Mouse (Mus musculus): ENCODE measurements at regions not wholly inside any gene's neighbourhood (a gene's known extent, or its start where the extent isn't known, plus 50 kb on each side); places are given as distances from the start of the nearest gene placed in this dataset.

DNA sequence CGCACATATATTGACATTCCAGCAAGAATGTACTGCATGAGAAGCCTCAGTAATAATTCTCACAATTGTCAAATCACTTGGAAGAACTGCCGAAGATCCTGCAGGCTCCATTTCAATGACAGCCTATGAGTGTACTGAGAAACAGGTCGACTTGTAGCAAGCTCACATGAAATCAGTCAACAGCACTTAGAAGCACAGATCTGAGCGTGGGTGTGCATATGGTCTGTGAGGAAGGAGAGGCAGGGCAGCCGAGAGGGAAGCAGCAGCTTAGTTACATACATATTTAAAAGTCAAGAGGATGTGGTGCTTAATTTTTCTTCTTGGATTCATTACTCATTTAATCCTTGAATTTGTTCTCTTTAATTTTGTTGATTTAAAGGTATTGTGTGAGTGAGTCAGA, 967.4 kb upstream of the Epha7 start:
- DNase-seq (ENCODE audit: low read depth, low spot score), result no peak

GRCm38 (mm10) chr4:27846106-27846622, 966.8 kb upstream of the Epha7 start:
- no peak for DNase-seq (ENCODE audit: low read depth, low spot score)

DNA sequence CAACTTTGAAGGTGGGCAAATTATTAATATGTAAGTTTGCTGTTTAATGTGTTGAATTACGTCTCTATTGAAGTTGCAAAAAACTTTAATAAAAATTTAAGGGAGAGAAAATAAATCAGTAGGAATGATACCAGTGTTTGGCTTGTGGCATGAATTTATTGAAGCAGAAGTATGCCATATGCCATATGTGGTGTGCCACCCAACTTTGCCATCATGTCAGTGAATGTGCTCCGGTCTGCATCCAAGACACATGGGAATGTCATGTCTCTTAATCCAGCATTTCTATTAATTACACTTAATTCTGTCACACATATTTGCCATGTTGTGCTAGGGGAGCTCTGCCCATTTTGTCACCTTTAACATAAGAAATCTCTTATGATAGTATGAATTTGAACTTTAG, 956.8 kb upstream of the Epha7 start:
- DNase-seq (ENCODE audit: low read depth, low spot score), result no peak

GRCm38 (mm10) chr4:27887262-27887954, 925.5 kb upstream of the Epha7 start:
- DNase-seq (ENCODE audit: low read depth, low spot score), result peak; percentile 8

DNA sequence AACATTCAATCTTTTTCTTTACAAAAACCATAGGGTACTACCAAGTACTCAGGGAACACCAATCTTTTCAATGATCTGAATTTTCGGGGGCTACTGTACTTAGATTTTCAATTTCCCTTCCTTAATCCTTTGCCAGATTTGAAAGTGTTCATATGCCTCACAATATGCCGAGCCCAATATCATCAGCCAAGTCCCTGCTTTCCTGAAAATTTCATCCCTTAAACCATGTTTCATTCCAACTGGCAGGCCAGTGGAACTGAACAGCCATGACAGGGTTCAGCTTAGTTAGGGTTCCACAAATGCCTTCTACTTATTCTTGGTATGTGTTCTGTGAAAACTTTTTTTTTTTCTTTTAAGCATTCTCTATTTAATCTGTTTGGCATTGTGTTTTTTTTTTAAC, 916.5 kb upstream of the Epha7 start:
- no peak for DNase-seq (ENCODE audit: low read depth, low spot score)

GRCm38 (mm10) chr4:27945351-27945750, 867.6 kb upstream of the Epha7 start:
- DNase-seq (ENCODE audit: low read depth, low spot score), result no peak

DNA sequence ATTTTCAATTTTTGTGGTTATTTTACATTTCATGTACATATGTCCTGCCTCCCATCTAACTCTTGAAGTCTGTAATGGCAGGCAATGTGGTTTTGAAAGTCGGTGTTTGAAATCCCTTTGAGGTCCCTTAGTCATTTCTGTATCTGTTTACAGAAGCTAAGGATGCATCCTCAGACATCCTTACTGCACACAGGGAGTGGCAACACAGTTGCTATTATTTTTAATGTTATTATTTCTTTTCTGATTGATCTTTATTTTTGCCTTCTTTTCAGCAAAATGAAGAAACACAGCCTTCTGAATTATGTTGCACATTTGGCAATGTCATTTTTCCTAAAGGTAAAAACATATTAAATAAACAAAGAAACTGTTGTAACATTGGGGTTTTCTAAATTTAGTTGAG, 867.2 kb upstream of the Epha7 start:
- DNase-seq (ENCODE audit: low read depth, low spot score), result no peak

DNA sequence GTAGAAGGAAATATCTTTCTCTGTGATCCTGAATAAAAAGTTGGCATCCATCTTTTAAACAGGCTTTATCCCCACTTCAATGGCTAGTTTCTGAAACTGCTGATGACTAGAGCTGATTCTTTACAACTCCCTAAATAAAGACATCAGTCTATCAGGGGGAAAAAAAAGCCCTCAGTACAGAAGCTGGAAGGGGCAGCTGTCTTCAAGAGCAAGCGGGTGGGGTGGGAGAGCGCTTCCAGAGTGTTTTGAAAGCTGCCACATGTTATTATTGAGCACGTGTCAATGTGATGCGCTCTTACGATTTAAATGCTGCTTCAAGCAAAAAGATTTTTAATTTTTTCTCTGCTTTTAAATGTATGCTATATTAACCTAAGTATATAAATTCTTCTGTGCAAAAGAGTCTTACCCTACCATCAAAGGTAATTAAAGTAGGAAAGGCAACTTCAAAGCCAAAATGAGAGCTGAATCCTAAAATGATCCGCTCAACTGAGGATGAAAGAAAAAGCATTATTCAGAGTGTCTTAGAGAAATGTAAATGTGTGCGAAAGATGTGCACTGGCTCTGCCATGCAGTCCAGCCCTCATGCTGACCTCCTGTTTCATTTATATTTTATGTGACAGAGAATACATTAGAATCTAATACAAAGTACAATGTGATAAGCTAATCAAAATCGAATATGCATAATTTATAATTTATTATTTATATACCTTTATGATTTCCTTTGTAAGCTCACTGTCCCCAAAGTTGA, 862.8 kb upstream of the Epha7 start:
- DNase-seq (ENCODE audit: low read depth, low spot score), result no peak

GRCm38 (mm10) chr4:27965046-27965681, 847.8 kb upstream of the Epha7 start:
- DNase-seq (ENCODE audit: low read depth, low spot score), result no peak

DNA sequence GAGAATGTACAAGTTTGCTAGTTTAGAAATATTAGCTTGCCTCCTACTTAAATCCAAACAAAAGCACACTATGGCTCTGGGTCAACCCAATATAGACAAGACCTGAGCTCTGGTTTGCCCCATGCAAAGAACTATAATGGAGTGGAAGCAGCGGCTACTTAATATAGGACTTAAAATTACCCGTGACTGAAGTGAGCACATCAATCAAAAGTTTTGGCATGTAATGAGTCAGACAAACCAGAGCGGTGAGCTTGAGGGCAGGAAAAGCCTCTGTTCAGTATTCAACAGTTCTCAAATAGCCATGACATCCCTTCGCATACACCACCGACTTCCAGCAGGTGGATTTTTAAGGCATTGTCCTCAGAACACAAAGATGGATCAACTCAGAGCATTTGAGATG, 842.4 kb upstream of the Epha7 start:
- DNase-seq (ENCODE audit: low read depth, low spot score), result peak; percentile 16

DNA sequence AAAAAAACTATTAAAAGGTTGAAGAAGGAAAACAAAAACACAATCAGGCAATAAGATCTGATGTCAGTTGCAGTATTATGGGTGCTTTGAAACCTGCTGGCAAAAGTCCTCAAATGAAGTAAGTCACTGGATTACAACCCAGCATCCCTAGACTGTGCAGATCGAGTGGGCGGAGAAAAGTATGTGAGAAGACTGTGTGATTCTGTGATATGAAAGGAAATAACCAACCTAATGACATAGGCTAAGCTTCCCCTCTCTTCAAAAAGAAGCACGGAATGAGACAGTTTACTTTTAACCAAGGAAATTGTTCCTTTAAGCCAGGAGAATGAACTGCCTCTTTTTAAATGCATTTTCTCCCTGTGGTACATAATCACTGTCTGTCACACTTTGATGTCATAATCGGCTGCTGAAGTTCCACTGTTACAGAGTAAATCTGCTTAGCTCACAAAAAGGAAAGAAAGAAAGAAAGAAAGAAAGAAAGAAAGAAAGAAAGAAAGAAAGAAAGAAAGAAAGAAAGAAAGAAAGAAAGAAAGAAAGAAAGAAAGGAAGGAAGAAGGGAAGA, 833.6 kb upstream of the Epha7 start:
- DNase-seq (ENCODE audit: low read depth, low spot score), result no peak

GRCm38 (mm10) chr4:27979781-27980180, 833.1 kb upstream of the Epha7 start:
- no peak for DNase-seq (ENCODE audit: low read depth, low spot score)

DNA sequence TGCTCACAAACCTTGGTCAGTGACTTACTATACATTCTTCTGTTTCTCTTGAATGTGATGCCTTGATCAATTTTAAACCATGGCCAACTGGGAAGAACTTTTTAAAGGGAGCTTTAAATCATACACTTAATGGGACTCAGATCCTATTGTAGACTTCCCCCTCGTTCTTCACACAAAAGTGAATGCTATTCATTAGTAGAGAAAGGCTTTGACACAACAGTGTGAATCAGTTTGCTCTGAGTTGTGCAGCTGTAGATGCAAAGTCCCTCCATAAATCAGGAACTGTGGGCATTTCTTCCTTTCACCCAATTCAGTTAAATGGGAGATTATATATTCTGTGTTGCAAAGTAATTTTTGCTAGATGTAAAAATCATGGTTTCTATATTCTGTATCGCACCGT, 831.6 kb upstream of the Epha7 start:
- DNase-seq (ENCODE audit: low read depth, low spot score), result no peak

- DNase-seq (ENCODE audit: low read depth, low spot score), result no peak
Measured at GRCm38 (mm10) chr4:27987986-27988423, 824.9 kb upstream of the Epha7 start.

DNA sequence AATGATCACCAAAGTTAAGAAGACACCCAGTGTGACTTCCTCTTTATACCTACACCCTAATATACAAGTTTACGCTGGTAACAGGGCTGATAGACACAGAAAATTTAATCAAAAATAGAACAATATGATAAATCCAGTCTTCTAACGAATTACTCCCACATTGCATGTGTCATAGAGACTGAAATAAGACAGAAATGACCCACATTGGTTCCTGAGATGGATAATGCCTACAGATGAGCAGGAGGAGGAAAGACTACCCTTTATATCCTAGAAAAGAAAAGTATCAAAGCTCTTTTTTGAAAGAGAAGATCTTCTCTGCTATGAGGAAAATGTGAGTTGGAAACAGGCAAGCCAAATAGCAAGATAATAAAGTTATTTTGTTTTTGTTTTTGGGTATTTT, 818.5 kb upstream of the Epha7 start:
- DNase-seq (ENCODE audit: low read depth, low spot score), result no peak

DNA sequence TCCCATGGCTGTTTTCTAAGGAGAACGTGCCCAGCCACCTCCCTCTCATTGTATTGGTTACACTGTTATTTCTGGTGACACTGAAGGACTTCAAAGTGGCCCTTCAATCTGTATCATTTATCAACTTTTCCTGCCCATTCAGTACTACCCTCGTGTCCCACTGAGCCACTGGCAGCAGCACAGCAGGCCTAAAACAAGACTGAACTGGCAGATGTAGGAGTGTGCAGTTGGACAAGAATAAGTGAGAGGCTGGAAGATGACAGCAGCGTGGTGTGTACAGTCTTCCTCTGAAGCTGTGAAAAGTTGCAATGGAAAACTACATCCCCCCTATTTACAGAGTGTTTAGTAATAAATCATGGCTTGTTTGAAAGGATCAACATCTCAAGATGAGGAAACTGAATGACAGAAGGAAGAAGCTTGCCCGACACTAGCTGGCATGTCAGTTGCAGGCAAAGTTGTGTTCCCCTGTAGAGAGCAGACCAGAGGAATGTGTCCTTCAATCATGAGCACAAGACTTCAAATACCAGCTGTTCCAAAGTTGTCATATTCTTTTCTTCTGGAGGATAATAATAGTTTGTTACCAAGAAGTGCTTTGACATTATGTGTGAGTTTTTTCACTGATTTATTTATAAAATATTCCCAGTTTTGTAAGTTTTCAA, 811.0 kb upstream of the Epha7 start:
- no peak for DNase-seq (ENCODE audit: low read depth, low spot score)

Measured in embryo, embryonic 11.5 days (tissue).